Mouse (Mus musculus): Measurements from ENCODE around the gene Rabepk.

- TF ChIP-seq POLR2A (IDR thresholded peaks at IDR 0.05; ENCODE audit: borderline replicate concordance, insufficient read depth, low read length), result no peak
- TF ChIP-seq CTCF (IDR thresholded peaks at IDR 0.05; ENCODE audit: borderline replicate concordance, insufficient read depth, low read depth, low read length), result no peak
These were observed 5.7 kb upstream of the Rabepk start for GRCm38 (mm10) chr2:34805364-34805950.
